Mouse (Mus musculus) myocyte (in vitro differentiated cells): ENCODE measurements around the gene Bloc1s2. TPM values are rescaled to one million over a fixed set of nuclear protein-coding genes. Genes with fewer than 3 reads are reported as not detected.
A peak's percentile ranks its signal among the peaks of the same experiment; 100 is the strongest.

ENCODE experiments used
- H3K27me3 ChIP-seq: one replicate; pipeline ENCODE4 v1.6.1; 2011; ENCODE audit not compliant: control insufficient read depth, insufficient read depth, insufficient read length
- H3K36me3 ChIP-seq: one replicate; pipeline ENCODE4 v1.6.1; 2011; ENCODE audit not compliant: control insufficient read depth, insufficient read depth
- H3K4me2 ChIP-seq: one replicate; pipeline ENCODE4 v1.6.1; 2011; ENCODE audit warnings: low read depth, control low read depth
- H3K4me3 ChIP-seq: one replicate; pipeline ENCODE4 v1.5.1; 2011; ENCODE audit warnings: mild to moderate bottlenecking, control low read depth, moderate library complexity
- H3K79me2 ChIP-seq: one replicate; pipeline ENCODE4 v1.6.1; 2011; ENCODE audit not compliant: control insufficient read depth, insufficient read depth
- H3ac ChIP-seq: one replicate; pipeline ENCODE4 v1.6.1; 2011; ENCODE audit not compliant: control insufficient read depth, insufficient read length
- CEBPB ChIP-seq: IDR thresholded peaks from 2 replicates; pipeline ENCODE4 v1.6.1; 2011; ENCODE audit warnings: mild to moderate bottlenecking, moderate library complexity; ENCODE audit not compliant: poor library complexity, insufficient read depth, severe bottlenecking
- E2F4 ChIP-seq: IDR thresholded peaks from one replicate; pipeline ENCODE4 v1.6.1; 2011; ENCODE audit warnings: mild to moderate bottlenecking, control low read depth, moderate library complexity; ENCODE audit not compliant: insufficient read depth
- MAX ChIP-seq: IDR thresholded peaks from one replicate; pipeline ENCODE4 v1.6.1; 2011; ENCODE audit warnings: low read depth, mild to moderate bottlenecking, control low read depth
- MYOD1 ChIP-seq, 3 experiments: IDR thresholded peaks; one replicate each; pipeline ENCODE4 v1.6.1; 2011; ENCODE audit warnings: control low read depth in 2 of 3, low read depth in 2 of 3, mild to moderate bottlenecking in 2 of 3, moderate library complexity in 1 of 3; ENCODE audit not compliant: insufficient read length in 2 of 3, control insufficient read depth in 1 of 3
- MYOG ChIP-seq, 3 experiments: IDR thresholded peaks; one replicate each; pipeline ENCODE4 v1.6.1; 2011; ENCODE audit warnings: control low read depth in 2 of 3, low read depth in 2 of 3, mild to moderate bottlenecking in 2 of 3; ENCODE audit not compliant: insufficient read length in 2 of 3, control insufficient read depth in 1 of 3, insufficient read depth in 1 of 3
- POLR2A ChIP-seq: IDR thresholded peaks from one replicate; pipeline ENCODE4 v1.6.1; 2011; ENCODE audit warnings: low read depth, mild to moderate bottlenecking, control low read depth, moderate library complexity; ENCODE audit not compliant: insufficient read length
- POLR2AphosphoS2 ChIP-seq: IDR thresholded peaks from one replicate; pipeline ENCODE4 v1.6.1; 2011; ENCODE audit warnings: low read depth, control low read depth; ENCODE audit not compliant: insufficient read length
- REST ChIP-seq: IDR thresholded peaks from one replicate; pipeline ENCODE4 v1.6.1; 2011; ENCODE audit warnings: mild to moderate bottlenecking, control low read depth, moderate library complexity; ENCODE audit not compliant: insufficient read depth, insufficient read length
- SRF ChIP-seq: IDR thresholded peaks from one replicate; pipeline ENCODE4 v1.6.1; 2011; ENCODE audit warnings: low read depth; ENCODE audit not compliant: control insufficient read depth, insufficient read length
- TCF12 ChIP-seq: IDR thresholded peaks from one replicate; pipeline ENCODE4 v1.6.1; 2011; ENCODE audit warnings: mild to moderate bottlenecking, control low read depth; ENCODE audit not compliant: poor library complexity, insufficient read depth, severe bottlenecking
- TCF3 ChIP-seq: IDR thresholded peaks from one replicate; pipeline ENCODE4 v1.6.1; 2011; ENCODE audit warnings: low read depth, control low read depth; ENCODE audit not compliant: insufficient read length
- USF1 ChIP-seq: IDR thresholded peaks from one replicate; pipeline ENCODE4 v1.6.1; 2011; ENCODE audit warnings: low read depth, mild to moderate bottlenecking, control low read depth, moderate library complexity
- polyA plus RNA-seq: library from polyadenylated mRNA; unstranded; fragments of >200 nt; fragmentation: generic; extraction: Trizol; gene quantifications from one replicate; pipeline ENCODE4 v1.2.1, GENCODE M21; 2012; ENCODE audit warnings: missing spikeins

Bloc1s2 gene
- polyA plus RNA-seq, 1 experiment, result 65.1 TPM

DNA sequence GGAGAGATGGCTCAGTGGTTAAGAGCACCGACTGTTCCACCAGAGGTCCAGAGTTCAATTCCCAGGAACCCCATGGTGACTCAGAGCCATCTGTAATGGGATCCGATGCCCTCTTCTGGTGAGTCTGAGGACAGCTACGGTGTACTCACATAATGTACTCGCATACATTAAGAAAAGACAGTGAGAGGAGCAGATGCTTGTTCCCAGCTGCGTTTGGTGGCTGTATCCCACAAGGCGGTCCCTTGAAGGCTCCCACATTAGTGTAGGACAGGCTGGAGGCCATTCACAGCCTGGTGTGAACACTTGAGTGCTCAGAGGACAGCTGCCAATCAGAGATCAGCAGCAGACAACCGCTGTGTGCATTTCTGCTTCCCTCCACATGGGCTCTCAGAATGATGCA is 34.5 kb downstream of the Bloc1s2 start:
- H3K4me3 ChIP-seq, result no peak overlapping the region
- no peak overlapping the region for H3K4me2 ChIP-seq
- peaks cover 21% of the 10 kb centered on the region for H3K36me3 ChIP-seq
- TF ChIP-seq USF1 (no peak), MAX (no peak), POLR2A (no peak), TCF3 (no peak), E2F4 (no peak), POLR2AphosphoS2 (no peak), MYOD1 (IDR thresholded peaks at IDR 0.05; ENCODE audit: control insufficient read depth in 1 of 3, insufficient read length in 2 of 3, low read depth in 2 of 3) (no peak), SRF (no peak), CEBPB (no peak), REST (no peak), MYOG (IDR thresholded peaks at IDR 0.05; ENCODE audit: control insufficient read depth in 1 of 3, insufficient read depth in 1 of 3, insufficient read length in 2 of 3, low read depth in 2 of 3) (no peak), TCF12 (no peak)
- H3K27me3 ChIP-seq, result no peaks in the 10 kb centered on the region
- peaks cover 5% of the 10 kb centered on the region for H3K79me2 ChIP-seq
- H3ac ChIP-seq, result no peak overlapping the region

DNA sequence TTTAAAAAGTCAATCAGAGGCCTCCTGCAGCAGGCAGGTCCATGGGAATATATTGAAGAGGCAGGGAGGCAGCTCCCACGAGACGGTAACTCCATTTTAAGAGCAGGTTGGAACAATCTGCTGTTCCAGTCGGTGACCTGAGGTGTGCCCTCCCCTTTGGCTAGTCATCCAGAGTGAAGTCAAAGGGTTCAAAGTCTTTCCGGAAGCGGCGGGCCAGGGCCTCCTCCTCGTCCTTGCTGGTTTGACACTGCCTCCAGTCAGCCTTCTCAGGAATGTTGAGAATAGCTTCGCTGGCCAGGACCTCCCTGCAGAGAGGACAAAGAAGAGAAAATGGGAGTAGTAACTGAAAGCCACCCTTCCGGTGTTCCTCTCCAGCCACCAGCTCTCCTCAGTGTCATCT is 35.9 kb downstream of the Bloc1s2 start:
- TF ChIP-seq USF1, result no peak
- TF ChIP-seq TCF12, result no peak
- no peak for TF ChIP-seq SRF
- TF ChIP-seq MAX, result no peak
- no peak overlapping the region for H3K4me3 ChIP-seq
- H3ac ChIP-seq, result no peak overlapping the region
- H3K27me3 ChIP-seq, result no peaks in the 10 kb centered on the region
- H3K36me3 ChIP-seq, result peaks cover 13% of the 10 kb centered on the region
- H3K4me2 ChIP-seq, result no peak overlapping the region
- H3K79me2 ChIP-seq, result peaks cover 18% of the 10 kb centered on the region

DNA sequence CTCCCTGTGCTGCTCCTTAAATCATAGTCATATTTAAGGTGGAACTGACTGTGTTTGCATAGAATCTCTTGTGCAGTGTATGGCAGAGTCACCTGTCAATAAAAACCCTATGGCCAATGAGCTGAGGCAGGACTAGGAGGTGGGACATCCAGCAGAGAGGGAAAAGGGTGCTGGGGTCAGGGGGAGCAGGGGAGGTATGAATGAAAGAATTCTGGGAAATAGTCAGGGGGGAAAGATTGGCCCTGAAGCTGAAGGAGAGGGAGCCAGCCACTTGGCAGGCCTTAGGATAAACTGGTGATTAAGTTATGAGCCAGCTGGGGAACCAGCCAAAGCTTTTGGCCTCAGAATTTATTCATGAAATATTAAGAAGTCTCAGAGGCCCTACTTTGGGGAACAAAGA is 37.2 kb downstream of the Bloc1s2 start:
- H3K4me2 ChIP-seq, result no peak overlapping the region
- TF ChIP-seq MYOD1 (IDR thresholded peaks at IDR 0.05; ENCODE audit: control insufficient read depth in 1 of 3, insufficient read length in 2 of 3, low read depth in 2 of 3) (no peak), MYOG (IDR thresholded peaks at IDR 0.05; ENCODE audit: control insufficient read depth in 1 of 3, insufficient read depth in 1 of 3, insufficient read length in 2 of 3, low read depth in 2 of 3) (no peak), SRF (no peak), E2F4 (no peak), MAX (no peak), CEBPB (no peak), TCF3 (no peak), USF1 (no peak)
- no peaks in the 10 kb centered on the region for H3K27me3 ChIP-seq
- H3ac ChIP-seq, result no peak overlapping the region
- no peak overlapping the region for H3K4me3 ChIP-seq
- peaks cover 32% of the 10 kb centered on the region for H3K79me2 ChIP-seq
- H3K36me3 ChIP-seq, result peaks cover 13% of the 10 kb centered on the region

DNA sequence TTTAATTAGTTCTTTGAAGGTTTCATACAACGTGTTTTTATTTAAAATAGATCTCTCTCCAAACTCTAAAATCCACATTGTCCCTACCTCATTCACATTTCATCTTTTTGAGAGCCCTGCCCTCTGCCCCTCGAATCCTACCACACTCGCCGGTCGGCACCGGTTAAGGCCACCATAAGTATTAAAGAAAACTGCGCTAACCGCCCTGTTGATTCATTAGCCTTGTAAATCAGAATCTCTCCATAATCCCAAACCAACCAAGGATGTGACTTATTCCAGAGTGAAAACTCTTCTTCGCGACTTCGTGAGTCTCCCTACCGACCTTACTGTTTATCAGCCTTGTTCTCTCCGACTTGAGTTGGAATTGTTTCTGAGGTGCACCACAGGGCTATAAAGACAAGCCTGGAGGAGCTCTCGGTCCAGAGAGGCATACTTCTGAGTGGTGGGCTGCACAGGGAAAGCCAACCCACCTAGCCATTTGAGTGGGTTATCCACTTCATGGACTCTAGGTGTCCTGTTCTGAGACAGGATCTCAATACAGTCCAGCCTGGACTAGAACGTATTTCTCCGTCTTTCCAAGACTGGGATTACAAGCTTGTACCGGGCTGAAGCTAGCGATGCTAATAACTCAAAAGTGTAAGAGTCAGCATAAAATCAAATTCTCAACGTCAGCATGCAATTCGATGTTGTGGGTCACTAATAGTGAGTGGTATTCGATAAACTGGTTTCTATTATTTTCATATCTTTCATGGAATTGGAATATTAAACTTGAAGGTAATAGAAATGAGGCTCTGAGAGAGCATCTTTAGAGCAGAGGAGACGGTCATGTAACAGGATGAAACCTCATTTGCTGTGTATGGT is 38.4 kb downstream of the Bloc1s2 start:
- TF ChIP-seq POLR2AphosphoS2 (peak; percentile 15), TCF3 (no peak)
- Histone ChIP-seq H3K4me3 (peak overlapping the region; percentile 79), H3K4me2 (peak overlapping the region; percentile 97)

DNA sequence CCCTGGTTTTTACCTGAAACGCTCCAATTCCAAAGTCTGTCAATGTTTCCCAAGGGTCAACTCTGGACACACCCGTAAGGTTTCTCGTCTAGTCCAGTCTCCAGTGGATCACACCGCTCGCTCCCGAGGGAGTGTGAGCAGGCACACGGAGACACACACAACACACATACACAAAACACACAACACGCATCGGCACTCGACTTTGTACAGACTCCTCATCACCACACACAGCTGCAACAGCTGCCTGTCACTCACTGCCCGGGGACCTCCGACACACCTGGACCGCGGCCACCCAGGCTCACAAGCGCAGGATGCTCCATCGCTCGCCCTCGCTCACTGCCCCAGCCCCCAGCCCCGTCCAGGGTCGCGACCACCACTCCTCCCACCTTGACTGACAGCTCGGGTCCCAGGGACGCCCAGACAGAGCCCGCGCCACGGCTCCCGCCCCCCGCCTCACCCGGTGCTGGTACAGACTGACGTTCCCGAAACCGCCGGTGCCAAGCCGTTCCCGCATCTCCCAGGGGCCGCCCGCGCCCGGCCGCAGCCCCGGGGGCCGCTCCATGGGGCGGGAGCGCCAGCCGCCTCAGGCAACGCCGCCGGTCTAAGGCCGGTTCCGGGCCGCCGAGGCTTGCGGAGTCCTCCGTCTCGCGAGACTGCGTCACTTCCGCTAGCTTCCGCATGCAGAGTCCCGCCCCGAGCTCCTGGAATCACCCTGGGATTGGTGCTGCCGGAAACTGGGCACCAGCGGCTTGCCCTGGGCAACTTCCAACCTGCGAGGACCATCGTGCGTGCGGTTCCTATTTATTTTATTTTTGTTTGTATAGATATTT is 39.2 kb downstream of the Bloc1s2 start, which contains the start of gene Chuk:
Gene Chuk (minus strand): TSS at position 650 of the 830 bp plus-strand sequence.
- H3K79me2 ChIP-seq, result peaks cover 50% of the 10 kb centered on the region
- H3K4me2 ChIP-seq, result peak within 1 kb of the TSS; percentile 97
- H3K27me3 ChIP-seq, result no peaks in the 10 kb centered on the region
- H3ac ChIP-seq, result peak within 1 kb of the TSS; percentile 70
- peak within 1 kb of the TSS; percentile 79 for H3K4me3 ChIP-seq
- peak; percentile 53 for TF ChIP-seq SRF
- peak; percentile 93 for TF ChIP-seq POLR2AphosphoS2
- TF ChIP-seq POLR2A, result peak; percentile 91
- TF ChIP-seq TCF3, result peak; percentile 28
- TF ChIP-seq E2F4, result no peak
- TF ChIP-seq MYOD1 (IDR thresholded peaks at IDR 0.05; ENCODE audit: control insufficient read depth in 1 of 3, insufficient read length in 2 of 3, low read depth in 2 of 3), result peak in 2 of 3 experiments; percentile 56 to 85
- TF ChIP-seq MYOG (IDR thresholded peaks at IDR 0.05; ENCODE audit: control insufficient read depth in 1 of 3, insufficient read depth in 1 of 3, insufficient read length in 2 of 3, low read depth in 2 of 3), result peak in 2 of 3 experiments; percentile 55 to 65
- TF ChIP-seq MAX, result no peak
- TF ChIP-seq USF1, result no peak
- TF ChIP-seq CEBPB, result no peak
- TF ChIP-seq REST, result no peak
- TF ChIP-seq TCF12, result no peak
- peaks cover 10% of the 10 kb centered on the region for H3K36me3 ChIP-seq

More for the DNA sequence above, 38.4 kb downstream of the Bloc1s2 start:
- peaks cover 43% of the 10 kb centered on the region for H3K79me2 ChIP-seq
- no peaks in the 10 kb centered on the region for H3K27me3 ChIP-seq
- peaks cover 5% of the 10 kb centered on the region for H3K36me3 ChIP-seq
- peak overlapping the region; percentile 70 for H3ac ChIP-seq
